Mouse (Mus musculus) thymus, adult 2 months (tissue): Measurements from ENCODE around the gene Spem1.

ENCODE experiments used
- CTCF ChIP-seq: fragments of 200-500 bp; IDR thresholded peaks from 2 replicates; pipeline ENCODE4 v1.5.1; 2012; ENCODE audit warnings: mild to moderate bottlenecking, control low read depth, low read length, moderate library complexity, borderline replicate concordance; ENCODE audit not compliant: control insufficient read depth, poor library complexity, insufficient read depth; ENCODE audit errors: extremely low read depth
- POLR2A ChIP-seq: fragments of 200-500 bp; IDR thresholded peaks from 2 replicates; pipeline ENCODE4 v1.6.1; 2012; ENCODE audit warnings: mild to moderate bottlenecking, low read length, control low read depth, moderate library complexity; ENCODE audit not compliant: control insufficient read depth, poor library complexity, insufficient read depth; ENCODE audit errors: extremely low read depth

DNA sequence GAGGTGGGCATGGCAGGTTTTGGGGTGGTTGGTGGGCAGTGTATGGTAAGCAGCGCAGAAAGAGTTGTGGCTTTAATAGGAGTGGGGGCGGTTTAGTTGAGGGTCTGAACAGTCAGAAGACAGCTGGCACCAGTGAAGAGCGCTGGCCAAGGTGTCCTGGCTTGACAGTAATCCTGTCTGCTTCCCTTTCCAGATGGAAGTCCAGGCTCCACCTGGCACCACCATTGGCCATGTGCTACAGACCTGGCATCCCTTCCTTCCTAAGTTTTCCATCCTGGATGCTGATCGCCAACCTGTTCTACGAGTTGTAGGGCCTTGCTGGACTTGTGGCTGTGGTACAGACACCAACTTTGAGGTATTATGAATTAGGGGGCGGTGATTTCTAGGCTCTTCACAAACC lies 26.0 kb upstream of the Spem1 start:
- TF ChIP-seq CTCF: no peak
- no peak for TF ChIP-seq POLR2A
